Mouse (Mus musculus) liver, embryonic 16.5 days (tissue): ENCODE measurements around the gene Tax1bp3. TPM values are rescaled to one million over a fixed set of nuclear protein-coding genes. Genes with fewer than 3 reads are reported as not detected.

ENCODE experiments used
- ATAC-seq: fragments of 200-750 bp; cut with Nextera tagmentation; 2 replicates; pipeline ENCODE4 v1.8.0; 2017; ENCODE audit warnings: low read depth, mild to moderate bottlenecking, moderate number of reproducible peaks, moderate library complexity
- H3K27ac ChIP-seq: fragments of 300-500 bp; sonication (generic); 2 replicates; pipeline ENCODE4 v1.5.1; 2014; ENCODE audit warnings: mild to moderate bottlenecking, low read length
- H3K27me3 ChIP-seq: fragments of 300-500 bp; sonication (generic); 2 replicates; pipeline ENCODE4 v1.6.1; 2014; ENCODE audit warnings: low read depth, low read length, mixed read lengths; ENCODE audit not compliant: control insufficient read depth, insufficient read depth
- H3K36me3 ChIP-seq: fragments of 300-500 bp; sonication (generic); 2 replicates; pipeline ENCODE4 v1.6.1; 2014; ENCODE audit warnings: mild to moderate bottlenecking; ENCODE audit not compliant: control insufficient read depth, insufficient read depth
- H3K4me1 ChIP-seq: fragments of 300-500 bp; sonication (generic); 2 replicates; pipeline ENCODE4 v1.6.1; 2014; ENCODE audit warnings: low read depth, low read length, mixed read lengths; ENCODE audit not compliant: control insufficient read depth
- H3K4me2 ChIP-seq: fragments of 300-500 bp; sonication (generic); 2 replicates; pipeline ENCODE4 v1.6.1; 2014; ENCODE audit warnings: low read depth, low read length, mixed read lengths
- H3K4me3 ChIP-seq: fragments of 300-500 bp; sonication (generic); 2 replicates; pipeline ENCODE4 v1.5.1; 2014; ENCODE audit warnings: low read depth, mild to moderate bottlenecking, low read length
- H3K9ac ChIP-seq: fragments of 300-500 bp; sonication (generic); 2 replicates; pipeline ENCODE4 v1.6.1; 2014; ENCODE audit warnings: low read depth, low read length
- H3K9me3 ChIP-seq: fragments of 300-500 bp; sonication (generic); replicated peaks from 2 replicates; pipeline ENCODE4 v1.6.1; 2016; ENCODE audit warnings: low read length; ENCODE audit not compliant: control insufficient read depth
- WGBS: fragments of 180-500 bp; shearing (Covaris S2); extraction: QIAGEN DNeasy Blood & Tissue Kit; methylation state at CpG from one replicate; pipeline ENCODE4 v1.1.7; 2014; ENCODE audit not compliant: insufficient replicate concordance; 5-methylcytosine and 5-hydroxymethylcytosine counted together
- polyA plus RNA-seq: library from polyadenylated mRNA; unstranded; fragments of >200 nt; fragmentation: Nextera tagmentation; extraction: Ambion mirVana; gene quantifications from 2 replicates; pipeline ENCODE4 v1.2.1, GENCODE M21; 2015

Gene Tax1bp3
- polyA plus RNA-seq, 1 experiment from 2014 or later = 33.6 TPM

- Histone ChIP-seq H3K9ac (no peak overlapping the region), H3K4me3 (no peak overlapping the region), H3K4me1 (no peaks in the 10 kb centered on the region), H3K9me3 (no peaks in the 10 kb centered on the region), H3K36me3 (no peaks in the 10 kb centered on the region), H3K27ac (no peak overlapping the region), H3K4me2 (no peak overlapping the region), H3K27me3 (no peaks in the 10 kb centered on the region)
- 72% methylated on average over 6 of the region's 6 CpGs for WGBS
- ATAC-seq = no peak
Observed at GRCm38 (mm10) chr11:73187231-73187630, 10.3 kb downstream of the Tax1bp3 start.

- Histone ChIP-seq H3K27me3 (no peaks in the 10 kb centered on the region), H3K9me3 (no peaks in the 10 kb centered on the region), H3K27ac (no peak overlapping the region), H3K4me2 (no peak overlapping the region), H3K4me3 (no peak overlapping the region), H3K9ac (no peak overlapping the region), H3K4me1 (peaks cover 3% of the 10 kb centered on the region), H3K36me3 (no peaks in the 10 kb centered on the region)
- no peak for ATAC-seq
- 45% methylated on average over 6 of the region's 6 CpGs for WGBS
Observed at GRCm38 (mm10) chr11:73193047-73193446, 16.2 kb downstream of the Tax1bp3 start.

GRCm38 (mm10) chr11:73194444-73194843, 17.6 kb downstream of the Tax1bp3 start:
- no peaks in the 10 kb centered on the region for H3K36me3 ChIP-seq
- H3K27ac ChIP-seq = no peak overlapping the region
- ATAC-seq = no peak
- H3K4me2 ChIP-seq = no peak overlapping the region
- H3K4me1 ChIP-seq = peaks cover 7% of the 10 kb centered on the region
- no peak overlapping the region for H3K9ac ChIP-seq
- H3K27me3 ChIP-seq = no peaks in the 10 kb centered on the region
- 56% methylated on average over 2 of the region's 2 CpGs for WGBS
- no peak overlapping the region for H3K4me3 ChIP-seq
- H3K9me3 ChIP-seq = no peaks in the 10 kb centered on the region

- Histone ChIP-seq H3K27me3 (no peaks in the 10 kb centered on the region), H3K4me3 (peak overlapping the region; percentile 76)
- 3% methylated on average over 1 of the region's 1 CpGs for WGBS
Observed at GRCm38 (mm10) chr11:73198190-73198589, 21.3 kb downstream of the Tax1bp3 start.

GRCm38 (mm10) chr11:73198603-73199229, 21.8 kb downstream of the Tax1bp3 start, which contains the start of gene Ctns:
Gene Ctns (minus strand): TSS chr11:73199042.
- no peaks in the 10 kb centered on the region for H3K36me3 ChIP-seq
- H3K4me3 ChIP-seq = peak within 1 kb of the TSS; percentile 76
- H3K27me3 ChIP-seq = no peaks in the 10 kb centered on the region
- peak; percentile 92 for ATAC-seq
- 1% methylated on average over 22 of the region's 22 CpGs for WGBS
- peaks cover 13% of the 10 kb centered on the region for H3K4me1 ChIP-seq
- no peaks in the 10 kb centered on the region for H3K9me3 ChIP-seq
- H3K9ac ChIP-seq = peak within 1 kb of the TSS; percentile 82
- peak within 1 kb of the TSS; percentile 88 for H3K4me2 ChIP-seq
- H3K27ac ChIP-seq = peak within 1 kb of the TSS; percentile 82

More at GRCm38 (mm10) chr11:73198190-73198589, 21.3 kb downstream of the Tax1bp3 start:
- Histone ChIP-seq H3K36me3 (no peaks in the 10 kb centered on the region), H3K9ac (peak overlapping the region; percentile 82), H3K27ac (no peak overlapping the region), H3K4me2 (peak overlapping the region; percentile 88), H3K4me1 (peaks cover 13% of the 10 kb centered on the region), H3K9me3 (no peaks in the 10 kb centered on the region)
- no peak for ATAC-seq

GRCm38 (mm10) chr11:73199230-73199712, 22.4 kb downstream of the Tax1bp3 start, which contains the start of gene Shpk:
Gene Shpk (plus strand): TSS chr11:73199460.
- Histone ChIP-seq H3K27ac (peak within 1 kb of the TSS; percentile 82), H3K4me3 (peak within 1 kb of the TSS; percentile 76), H3K4me1 (peaks cover 13% of the 10 kb centered on the region), H3K27me3 (no peaks in the 10 kb centered on the region), H3K9me3 (no peaks in the 10 kb centered on the region), H3K36me3 (no peaks in the 10 kb centered on the region), H3K9ac (peak within 1 kb of the TSS; percentile 82), H3K4me2 (peak within 1 kb of the TSS; percentile 88)
- ATAC-seq = peak; percentile 97
- under 1% methylated on average over 32 of the region's 32 CpGs for WGBS

- peaks cover 13% of the 10 kb centered on the region for H3K4me1 ChIP-seq
- peak overlapping the region; percentile 76 for H3K4me3 ChIP-seq
- no peaks in the 10 kb centered on the region for H3K27me3 ChIP-seq
- ATAC-seq = peak; percentile 12
- H3K36me3 ChIP-seq = no peaks in the 10 kb centered on the region
- under 1% methylated on average over 12 of the region's 12 CpGs for WGBS
- H3K4me2 ChIP-seq = peak overlapping the region; percentile 88
- peak overlapping the region; percentile 82 for H3K9ac ChIP-seq
- no peaks in the 10 kb centered on the region for H3K9me3 ChIP-seq
- H3K27ac ChIP-seq = peak overlapping the region; percentile 82
Observed at GRCm38 (mm10) chr11:73199879-73200278, 23.0 kb downstream of the Tax1bp3 start.

GRCm38 (mm10) chr11:73201021-73201420, 24.1 kb downstream of the Tax1bp3 start:
- H3K36me3 ChIP-seq = no peaks in the 10 kb centered on the region
- ATAC-seq = no peak
- H3K9ac ChIP-seq = no peak overlapping the region
- 72% methylated on average over 2 of the region's 2 CpGs for WGBS
- H3K9me3 ChIP-seq = no peaks in the 10 kb centered on the region
- H3K4me3 ChIP-seq = no peak overlapping the region
- H3K4me1 ChIP-seq = peaks cover 13% of the 10 kb centered on the region
- no peak overlapping the region for H3K4me2 ChIP-seq
- no peaks in the 10 kb centered on the region for H3K27me3 ChIP-seq
- no peak overlapping the region for H3K27ac ChIP-seq

GRCm38 (mm10) chr11:73201597-73201996, 24.7 kb downstream of the Tax1bp3 start:
- Histone ChIP-seq H3K27ac (no peak overlapping the region), H3K27me3 (no peaks in the 10 kb centered on the region), H3K4me1 (peaks cover 13% of the 10 kb centered on the region), H3K36me3 (no peaks in the 10 kb centered on the region), H3K9me3 (no peaks in the 10 kb centered on the region), H3K9ac (no peak overlapping the region), H3K4me2 (no peak overlapping the region), H3K4me3 (no peak overlapping the region)
- WGBS = 38% methylated on average over 4 of the region's 4 CpGs
- no peak for ATAC-seq
